Mouse (Mus musculus) cortical plate, adult 2 months (tissue): ENCODE results near the gene Fgd3.

ENCODE experiments used
- CTCF ChIP-seq: fragments of 200-500 bp; IDR thresholded peaks from 2 replicates; pipeline ENCODE4 v1.5.1; 2011; ENCODE audit warnings: mild to moderate bottlenecking, control low read depth, low read length; ENCODE audit not compliant: insufficient read depth; ENCODE audit errors: extremely low read depth
- POLR2A ChIP-seq: fragments of 200-500 bp; IDR thresholded peaks from 2 replicates; pipeline ENCODE4 v1.6.1; 2011; ENCODE audit warnings: mild to moderate bottlenecking, low read length, control low read depth; ENCODE audit not compliant: insufficient read depth; ENCODE audit errors: extremely low read depth

DNA sequence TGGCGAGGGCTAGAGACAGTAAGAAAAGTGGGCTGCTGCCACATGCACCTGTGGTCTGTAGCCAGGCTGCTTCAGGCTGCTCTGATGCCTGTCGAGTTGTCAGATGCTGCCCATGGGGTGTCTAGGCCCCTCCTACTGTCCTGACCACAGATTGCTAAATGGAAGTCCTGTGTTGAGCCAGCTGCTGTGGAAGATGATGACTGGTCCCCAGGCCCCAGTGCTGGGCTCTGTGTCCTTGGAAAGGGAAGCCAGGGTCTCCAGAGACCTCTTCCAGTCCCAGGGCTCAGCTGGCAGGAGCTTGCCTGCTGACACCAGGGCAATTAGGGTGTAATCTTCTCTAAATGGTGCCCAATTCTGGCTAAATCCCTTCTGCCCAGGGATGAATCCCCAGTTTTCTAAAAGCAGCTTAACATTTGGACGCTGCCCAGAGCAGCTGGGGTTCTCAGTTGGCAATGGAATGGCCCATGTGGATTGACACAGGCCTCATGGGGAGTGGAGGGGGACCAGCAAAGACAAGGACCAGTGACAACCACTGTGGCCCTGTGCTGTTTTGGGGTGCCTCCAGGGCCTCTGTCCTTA, 32.6 kb upstream of the Fgd3 start:
- TF ChIP-seq POLR2A, result no peak
- no peak for TF ChIP-seq CTCF
